Mouse (Mus musculus): ENCODE measurements around the gene Fiz1.
"Not testable (repeated sequence)": the region's sequence is repeated elsewhere in the genome, so short reads cannot be mapped to it uniquely, and the experiment has no call there.

The Fiz1 gene

GRCm38 (mm10) chr7:5037467-5037866 lies 23.0 kb upstream of the Fiz1 start:
- no peak for DNase-seq (ENCODE audit: low spot score)

- DNase-seq (ENCODE audit: low spot score), result no peak
Measured at GRCm38 (mm10) chr7:5037026-5037425, 22.5 kb upstream of the Fiz1 start.

DNA sequence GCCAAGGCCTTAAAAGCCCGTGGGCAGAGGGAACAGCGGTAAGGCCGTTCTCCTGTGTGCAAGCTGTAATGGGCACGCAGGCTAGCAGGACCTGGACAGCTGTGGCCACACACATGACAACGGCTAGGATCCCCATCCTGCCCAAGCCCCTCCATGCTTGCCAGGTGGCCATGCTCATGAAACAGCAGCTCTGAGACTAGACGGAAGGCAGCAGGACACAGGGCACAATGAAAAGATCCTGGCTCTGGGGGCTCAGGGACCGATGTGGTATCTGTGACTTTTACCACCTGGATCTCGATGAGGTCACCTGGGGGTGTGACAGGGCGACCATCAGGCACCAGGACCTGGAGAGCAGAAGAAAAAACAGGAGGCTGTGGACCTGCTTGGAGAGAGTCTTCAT lies 21.6 kb upstream of the Fiz1 start:
- DNase-seq (ENCODE audit: low spot score), result no peak

DNA sequence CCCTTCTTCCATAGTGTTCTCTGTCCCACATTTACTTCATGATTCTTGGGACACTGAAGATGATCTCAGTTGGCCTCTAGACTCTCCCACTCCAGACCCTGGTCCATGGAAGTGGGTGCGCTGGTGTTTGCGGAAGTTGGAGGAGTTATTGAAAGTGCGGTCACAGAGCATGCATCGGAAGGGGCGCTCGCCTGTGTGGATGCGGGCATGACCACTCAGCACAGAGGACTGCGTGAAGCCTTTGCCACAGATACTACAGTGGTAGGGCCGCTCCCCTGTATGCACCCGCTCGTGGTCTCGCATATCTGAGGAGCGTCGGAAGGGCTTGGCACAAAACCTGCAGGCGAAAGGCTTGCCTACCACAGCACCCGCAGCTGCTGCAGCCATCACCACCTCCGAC lies 21.1 kb upstream of the Fiz1 start:
- DNase-seq (ENCODE audit: low spot score), result no peak

DNA sequence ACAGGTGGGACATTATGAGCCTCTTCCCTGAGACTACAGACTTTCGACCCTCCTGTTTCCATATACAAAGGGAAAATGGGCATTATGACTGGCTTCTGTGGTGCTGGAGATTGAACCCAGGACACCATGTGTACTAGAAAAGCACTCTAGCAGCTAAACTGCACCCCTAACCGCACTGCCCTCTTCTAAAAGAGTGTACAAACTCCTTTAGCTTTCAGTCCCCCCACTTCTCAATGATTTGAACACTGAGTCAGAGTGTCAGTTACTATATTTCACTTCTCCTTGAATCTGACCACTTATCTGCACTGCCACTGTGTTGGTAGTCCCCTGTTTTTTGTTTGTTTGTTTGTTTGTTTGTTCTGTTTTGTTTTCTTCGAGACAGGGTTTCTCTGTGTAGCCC lies 19.3 kb upstream of the Fiz1 start, which contains the start of gene 4632433K11Rik:
Gene 4632433K11Rik (plus strand): TSS at position 301 of the 400 bp plus-strand sequence.
- DNase-seq (ENCODE audit: low spot score), result no peak

DNA sequence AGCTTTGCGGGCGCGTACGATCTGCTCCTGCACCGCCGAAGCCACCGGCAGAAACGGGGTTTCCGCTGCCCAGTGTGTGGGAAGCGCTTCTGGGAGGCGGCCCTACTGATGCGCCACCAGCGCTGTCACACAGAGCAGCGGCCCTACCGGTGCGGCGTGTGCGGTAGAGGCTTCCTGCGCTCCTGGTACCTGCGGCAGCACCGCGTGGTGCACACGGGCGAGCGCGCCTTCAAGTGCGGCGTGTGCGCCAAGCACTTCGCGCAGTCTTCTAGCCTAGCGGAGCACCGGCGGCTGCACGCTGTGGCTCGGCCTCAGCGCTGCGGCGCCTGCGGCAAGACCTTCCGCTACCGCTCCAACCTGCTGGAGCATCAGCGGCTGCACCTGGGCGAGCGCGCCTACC lies 17.0 kb upstream of the Fiz1 start:
- no peak for DNase-seq (ENCODE audit: low spot score)

GRCm38 (mm10) chr7:5030554-5031275 lies 16.2 kb upstream of the Fiz1 start:
- no peak for DNase-seq (ENCODE audit: low spot score)

GRCm38 (mm10) chr7:5029946-5030345 lies 15.4 kb upstream of the Fiz1 start:
- no peak for DNase-seq (ENCODE audit: low spot score)

DNA sequence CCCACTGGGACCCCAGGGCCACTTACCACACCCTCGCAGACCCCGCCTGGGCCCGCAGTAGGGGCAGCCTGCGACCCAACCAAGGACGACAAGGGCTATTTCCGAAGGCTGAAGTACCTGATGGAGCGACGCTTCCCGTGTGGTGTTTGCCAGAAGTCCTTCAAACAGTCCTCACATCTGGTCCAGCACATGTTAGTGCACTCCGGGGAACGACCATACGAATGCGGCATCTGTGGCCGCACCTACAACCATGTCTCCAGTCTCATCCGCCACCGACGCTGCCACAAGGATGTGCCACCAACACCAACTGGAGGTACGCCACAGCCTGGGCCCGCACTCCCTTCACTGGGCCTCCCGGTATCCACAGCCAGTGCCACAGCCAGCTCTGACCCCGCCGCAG lies 15.0 kb upstream of the Fiz1 start:
- DNase-seq (ENCODE audit: low spot score), result no peak

DNA sequence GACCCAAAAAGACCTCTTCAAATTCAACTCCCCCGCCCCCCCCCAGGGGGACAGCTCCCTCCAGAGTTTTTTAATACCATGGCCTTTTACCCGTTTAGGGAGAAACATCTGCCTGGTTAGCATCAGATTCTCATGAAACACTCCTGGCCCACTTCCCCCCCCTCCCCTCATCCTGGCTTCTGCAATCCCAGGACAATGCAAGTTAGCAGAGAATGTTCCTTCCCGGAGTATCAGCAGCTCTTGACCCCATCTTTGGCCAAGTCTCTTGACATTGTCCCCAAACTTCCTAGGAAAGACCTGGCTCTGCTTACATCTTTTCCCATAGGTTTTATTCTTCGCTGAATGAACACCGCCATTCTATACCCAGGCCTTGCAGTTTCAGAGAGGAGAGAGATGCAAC lies 6.7 kb upstream of the Fiz1 start:
- DNase-seq (ENCODE audit: low spot score), result no peak

DNA sequence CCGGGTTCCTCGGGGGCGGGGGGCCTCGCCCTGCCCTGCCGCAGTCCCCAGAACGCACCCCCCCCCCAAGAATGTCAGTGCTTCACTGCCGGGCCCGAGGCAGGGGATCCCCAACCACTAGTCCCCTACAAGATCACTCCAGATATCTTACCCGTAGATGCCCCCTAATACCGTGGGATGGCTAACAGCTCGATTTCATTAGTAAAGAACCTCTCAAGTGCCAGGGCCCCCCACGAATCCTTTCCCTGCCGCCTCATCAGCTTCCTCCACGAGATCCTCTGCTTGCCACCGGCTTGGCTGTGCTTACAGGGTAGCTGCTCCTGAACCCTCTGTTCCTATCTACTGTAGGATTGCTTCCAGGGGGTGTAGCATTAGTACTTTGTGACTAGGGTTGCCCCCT lies 6.2 kb upstream of the Fiz1 start:
- no peak for DNase-seq (ENCODE audit: low spot score)

- DNase-seq (ENCODE audit: low spot score), result peak; percentile 99
Measured at GRCm38 (mm10) chr7:5020000-5020681, 5.6 kb upstream of the Fiz1 start, which contains the start of the genes Zfp865 and Ccdc106. Zfp865 (plus strand) TSS chr7:5020376. Ccdc106 (plus strand) TSS chr7:5020553.

DNA sequence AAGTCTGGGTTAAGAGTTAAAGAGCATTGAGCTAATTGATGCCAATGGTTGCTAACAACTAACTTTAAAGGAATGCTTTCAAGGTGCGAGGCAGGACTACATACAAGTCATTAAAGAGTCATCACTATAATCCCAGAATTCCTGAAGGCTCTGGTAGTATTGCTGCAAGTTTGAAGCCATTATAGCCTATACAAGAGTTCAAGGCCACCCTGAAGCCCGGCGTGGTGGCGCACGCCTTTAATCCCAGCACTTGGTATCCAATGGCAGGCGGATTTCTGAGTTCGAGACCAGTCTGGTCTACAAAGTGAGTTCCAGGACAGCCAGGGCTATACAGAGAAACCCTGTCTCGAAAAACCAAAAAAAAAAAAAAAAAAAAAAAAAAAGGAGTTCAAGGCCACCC lies 5.1 kb upstream of the Fiz1 start:
- DNase-seq (ENCODE audit: low spot score), result not testable (repeated sequence)

DNA sequence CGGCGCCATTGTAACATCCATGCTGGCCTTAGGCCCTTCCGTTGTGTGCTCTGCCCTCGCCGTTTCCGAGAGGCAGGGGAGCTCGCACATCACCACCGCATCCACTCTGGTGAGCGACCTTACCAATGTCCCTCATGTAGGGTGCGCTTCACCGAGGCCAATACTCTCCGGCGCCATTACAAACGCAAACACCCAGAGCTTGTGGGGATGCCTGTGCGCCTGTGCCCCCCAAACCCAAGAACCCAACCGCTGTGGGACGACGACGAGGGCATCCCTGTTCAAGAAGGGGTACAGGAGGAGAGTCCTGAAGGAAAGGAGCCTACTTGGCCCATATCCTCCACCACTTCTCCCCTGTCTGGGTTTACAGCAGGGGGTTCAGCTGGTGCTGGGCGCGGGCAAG lies 3.4 kb upstream of the Fiz1 start:
- no peak for DNase-seq (ENCODE audit: low spot score)

DNA sequence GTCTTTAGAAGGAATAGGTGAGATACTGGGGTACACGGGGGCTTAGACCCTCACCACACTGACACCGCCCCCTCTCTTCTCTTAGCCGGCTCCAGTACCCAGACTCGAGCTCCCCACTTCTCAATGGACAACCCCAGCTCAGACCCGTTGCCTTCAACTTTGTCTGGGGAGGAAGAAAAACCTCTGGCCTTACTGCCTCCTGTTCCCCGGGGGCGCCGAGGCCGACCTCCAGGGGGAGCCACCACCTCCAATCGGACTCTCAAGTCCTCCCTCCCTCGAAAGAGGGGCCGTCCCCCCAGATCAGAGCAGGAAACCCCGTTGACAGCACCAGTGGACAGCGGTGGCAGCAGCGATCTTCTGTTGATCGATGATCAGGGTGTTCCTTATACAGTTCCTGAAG lies 2.9 kb upstream of the Fiz1 start:
- no peak for DNase-seq (ENCODE audit: low spot score)

DNA sequence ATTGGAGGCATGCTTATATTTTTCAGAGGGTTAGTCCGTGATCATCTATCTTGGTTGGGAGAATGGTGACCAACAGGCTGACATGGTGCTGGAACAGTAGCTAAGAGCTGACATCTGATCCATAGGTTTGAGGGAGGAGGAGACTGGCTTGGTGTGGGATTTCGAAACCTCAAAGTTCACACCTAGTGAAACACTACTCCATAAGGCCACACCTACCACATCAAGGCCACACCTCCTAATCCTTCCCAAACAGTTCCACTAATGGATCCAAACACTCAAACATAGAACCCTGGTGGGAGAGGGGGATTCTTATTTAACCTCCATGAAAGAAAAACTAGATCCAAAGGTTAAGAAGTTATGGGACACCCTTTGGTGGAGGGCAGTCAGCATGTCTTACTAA lies 2.4 kb upstream of the Fiz1 start:
- DNase-seq (ENCODE audit: low spot score), result no peak

DNA sequence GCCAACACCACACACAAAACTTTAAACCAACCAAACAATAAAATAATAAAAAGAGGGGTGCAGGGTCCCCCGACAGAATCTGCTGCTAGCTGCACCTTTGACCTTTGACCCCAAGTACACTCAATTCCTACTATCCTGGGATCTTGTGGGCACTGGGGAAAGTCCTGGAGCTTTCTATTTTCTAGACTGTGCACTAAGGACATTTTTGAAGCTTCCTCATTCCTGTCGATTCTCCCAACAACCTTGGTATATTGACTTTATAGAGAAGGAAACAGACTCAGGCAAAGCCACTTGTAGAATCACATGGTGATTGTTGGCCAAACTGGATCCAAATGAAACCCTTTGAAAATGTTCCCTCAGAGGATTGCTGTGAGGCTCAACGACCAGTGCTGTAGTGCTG lies 1.6 kb upstream of the Fiz1 start:
- no peak for DNase-seq (ENCODE audit: low spot score)

GRCm38 (mm10) chr7:5015118-5016001 lies 863 bp upstream of the Fiz1 start, which contains the start of gene Gm44973:
Gm44973 (plus strand) TSS chr7:5015496.
- peak; percentile 91 for DNase-seq (ENCODE audit: low spot score)

DNA sequence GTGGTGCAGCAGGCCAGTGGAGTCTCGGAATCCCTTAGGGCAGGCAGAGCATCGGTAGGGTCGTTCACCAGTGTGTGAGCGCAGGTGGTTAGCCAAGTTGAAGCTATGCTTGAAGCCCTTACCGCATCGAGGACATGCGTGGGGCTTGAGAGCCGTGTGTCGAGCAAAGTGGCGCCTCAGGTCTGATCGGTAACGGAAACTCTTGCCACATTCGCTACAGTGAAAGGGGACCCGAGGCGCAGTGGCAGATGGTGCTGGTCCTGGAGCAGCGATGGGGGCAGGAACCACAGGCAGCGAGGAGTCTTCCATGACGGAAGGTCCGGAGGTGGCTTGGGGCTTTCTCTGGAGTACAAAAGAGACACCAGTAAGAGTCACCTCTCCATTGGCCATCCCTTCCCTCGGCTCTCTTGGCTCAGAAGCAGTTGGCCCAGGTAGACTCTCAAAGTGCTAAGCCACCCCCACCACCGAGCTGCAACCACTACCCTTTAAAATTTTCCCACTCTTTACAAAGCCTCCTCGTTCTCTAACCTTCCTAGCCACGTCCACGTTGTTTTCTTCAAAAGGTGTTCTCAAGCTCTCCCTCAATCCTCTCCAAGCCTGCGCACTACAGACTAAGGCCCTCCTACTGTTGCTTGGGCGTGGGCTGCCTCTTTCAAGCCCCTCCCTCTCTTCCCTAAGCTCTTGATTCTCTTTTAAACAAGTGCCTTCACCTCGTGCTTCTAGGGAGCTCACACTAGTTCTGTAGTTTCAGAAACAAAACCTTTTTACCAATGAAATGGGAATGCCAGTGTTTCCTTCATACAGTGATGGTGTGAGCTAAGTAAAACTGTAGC lies 1.6 kb downstream of the Fiz1 start:
- no peak for DNase-seq (ENCODE audit: low spot score)

DNA sequence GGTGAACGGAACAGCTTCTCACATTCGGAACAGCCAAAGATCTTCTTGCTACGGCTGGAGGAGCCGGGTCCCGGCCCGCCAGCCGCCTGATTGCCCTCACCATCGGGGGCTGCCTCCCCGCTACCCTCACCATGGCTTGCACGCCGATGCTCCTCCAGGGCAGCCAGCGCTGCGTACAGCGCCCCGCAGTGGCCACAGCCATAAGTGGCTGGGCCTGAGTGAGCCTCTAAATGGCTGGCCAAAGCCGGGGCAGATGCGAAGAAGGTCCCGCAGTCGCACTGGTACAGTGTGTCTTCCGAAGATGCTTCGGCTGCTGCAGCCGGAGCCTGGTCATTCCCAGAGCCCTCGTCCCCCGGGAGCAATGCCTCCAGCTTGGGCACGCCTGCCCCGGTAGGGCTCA lies 6.3 kb downstream of the Fiz1 start:
- DNase-seq (ENCODE audit: low spot score), result no peak

DNA sequence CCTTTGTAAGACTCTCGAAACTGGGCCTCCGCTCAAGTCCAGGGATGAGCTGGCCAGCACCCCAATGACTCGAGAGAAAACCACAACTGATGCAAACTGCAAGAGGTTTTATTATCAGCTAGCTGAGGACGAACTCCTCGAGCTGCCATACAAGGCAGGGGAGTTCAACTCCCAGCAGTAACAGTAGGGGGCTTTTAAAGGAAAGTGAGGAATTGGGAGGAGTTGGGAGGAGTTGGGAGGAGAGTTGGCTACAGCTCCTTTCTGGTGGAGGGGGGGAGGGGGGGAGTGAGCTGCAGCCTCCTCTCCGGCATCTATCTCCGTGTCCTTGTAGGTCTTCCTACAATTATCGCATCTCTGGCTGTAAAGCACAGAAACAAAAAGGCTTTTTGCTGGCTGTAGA lies 11.6 kb downstream of the Fiz1 start:
- not testable (repeated sequence) for DNase-seq (ENCODE audit: low spot score)

DNA sequence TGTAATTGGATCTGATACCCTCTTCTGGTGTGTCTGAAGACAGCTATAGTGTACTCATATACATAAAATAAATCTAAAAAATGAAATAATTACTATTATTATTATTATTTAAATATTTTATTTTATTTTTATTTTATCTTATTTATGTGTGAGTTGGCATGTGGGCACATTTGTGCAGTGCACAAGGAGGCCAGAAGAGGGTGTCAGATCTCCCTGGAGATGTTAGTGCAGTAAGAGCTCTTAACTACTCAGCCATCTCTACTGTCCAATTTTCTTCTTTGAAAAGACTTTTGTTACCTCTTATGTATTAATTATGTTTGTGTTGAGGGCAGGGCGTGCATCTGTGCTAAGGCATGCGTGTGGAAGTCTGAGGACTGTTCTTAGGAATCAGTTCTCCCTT lies 14.6 kb downstream of the Fiz1 start:
- no peak for DNase-seq (ENCODE audit: low spot score)
